Mouse (Mus musculus) CD4-positive, CD25-positive, alpha-beta regulatory T cell, adult 4 months (primary cell): Measurements from ENCODE around the gene Gabra5. TPM values are rescaled to one million over a fixed set of nuclear protein-coding genes. Genes with fewer than 3 reads are reported as not detected.

Experiments used
- ATAC-seq: one replicate; pipeline ENCODE4 v1.8.0; 2017
- polyA plus RNA-seq, 2 experiments: library from polyadenylated mRNA; unstranded; fragments of 100-300 nt; shearing (Covaris generic); gene quantifications; one replicate each; pipeline ENCODE4 v1.2.1; 2017

Gabra5 gene
- polyA plus RNA-seq, 2 experiments from 2014 or later, result not detected

- ATAC-seq, result no peak
Measured at GRCm38 (mm10) chr7:57386517-57387340, 123.1 kb downstream of the Gabra5 start, which contains the start of gene Gabrg3. Gene Gabrg3 (minus strand): TSS chr7:57387188.

GRCm38 (mm10) chr7:57384112-57384511 is 125.7 kb downstream of the Gabra5 start:
- no peak for ATAC-seq

DNA sequence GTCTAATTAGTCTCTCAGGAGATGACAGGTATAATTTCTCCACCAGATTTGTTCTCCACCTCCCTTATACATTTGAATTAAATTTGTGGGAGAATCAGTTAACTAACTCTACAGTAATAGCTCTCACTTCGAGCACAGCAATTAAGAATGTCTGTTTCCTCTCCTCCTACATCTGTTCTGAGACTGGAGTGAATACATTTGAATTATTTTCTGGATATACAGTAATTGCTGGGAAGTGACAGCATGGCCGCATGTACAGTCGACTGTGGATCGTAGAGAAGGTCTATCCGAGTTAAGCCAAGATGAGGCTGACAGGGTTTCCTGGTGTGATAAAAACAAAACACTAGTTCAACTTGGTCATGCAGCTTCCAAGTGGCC is 143.9 kb downstream of the Gabra5 start:
- ATAC-seq, result no peak

- ATAC-seq, result no peak
Measured at GRCm38 (mm10) chr7:57365134-57366012, 144.5 kb downstream of the Gabra5 start.

GRCm38 (mm10) chr7:57363812-57364211 is 146.0 kb downstream of the Gabra5 start:
- no peak for ATAC-seq

- ATAC-seq, result no peak
Measured at GRCm38 (mm10) chr7:57357871-57358540, 151.9 kb downstream of the Gabra5 start.

Other genes starting within 250 kb of the Gabra5 start
- gene Gabrg3, start 122.9 kb downstream of the Gabra5 start, polyA plus RNA-seq, result not detected
- not detected for gene Gabrb3, start 90.4 kb downstream of the Gabra5 start, polyA plus RNA-seq